Mouse (Mus musculus): ENCODE results near the gene Psmc5. TPM values are rescaled to one million over a fixed set of nuclear protein-coding genes. Genes with fewer than 3 reads are reported as not detected.
"Not testable (repeated sequence)": the region's sequence is repeated elsewhere in the genome, so short reads cannot be mapped to it uniquely, and the experiment has no call there.

Gene Psmc5
- total RNA-seq (2021): 100 to 1,000 TPM; 127 to 134 TPM

DNA sequence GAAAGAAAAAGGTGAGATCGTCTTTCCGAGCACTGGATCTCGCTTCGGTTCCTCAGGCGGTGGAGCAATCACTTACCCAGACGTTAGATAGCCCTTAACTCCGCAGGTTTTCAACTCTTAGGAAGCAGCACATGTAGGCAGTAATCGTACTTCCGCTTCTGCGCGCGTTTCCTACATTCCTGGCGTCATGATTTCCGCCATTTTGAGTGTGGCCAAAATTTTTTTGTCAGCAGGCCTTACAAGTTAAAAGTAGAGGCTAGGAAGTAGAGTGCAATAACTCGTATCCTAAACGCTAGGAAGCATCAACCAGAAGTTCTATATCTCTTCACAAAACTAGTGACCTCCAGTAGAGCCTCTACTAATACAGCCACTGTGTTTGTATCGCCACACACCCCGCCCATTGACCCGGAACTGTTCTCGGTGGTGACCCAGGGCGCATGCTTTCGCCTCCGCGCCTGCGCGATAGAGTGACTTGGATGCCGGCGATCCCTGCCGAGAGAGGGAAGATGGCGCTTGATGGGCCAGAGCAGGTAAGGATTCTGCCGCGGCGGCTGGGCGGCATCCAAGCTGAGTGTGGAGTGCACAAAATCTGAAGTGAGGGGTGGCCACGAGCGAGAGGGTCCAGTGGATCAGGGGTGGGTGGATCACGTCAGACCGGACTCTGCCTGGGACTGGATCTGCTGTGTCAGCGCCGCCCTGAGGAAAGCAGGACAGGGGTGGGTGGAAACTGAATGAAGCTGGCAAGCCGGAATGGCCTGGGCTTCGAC lies at the start of gene Psmc5, which contains the start of gene Ftsj3:
Gene Psmc5, plus strand, starts transcription at position 470 of the 767 bp plus-strand sequence.
Gene Ftsj3, minus strand, starts transcription at position 395 of the 767 bp plus-strand sequence.
- peak; percentile 97 to 99 for DNase-seq (ENCODE audit: extremely low spot score in 1 of 2, low spot score in 2 of 2)
- intact Hi-C loops (cut with DNase I): no loop called here

DNA sequence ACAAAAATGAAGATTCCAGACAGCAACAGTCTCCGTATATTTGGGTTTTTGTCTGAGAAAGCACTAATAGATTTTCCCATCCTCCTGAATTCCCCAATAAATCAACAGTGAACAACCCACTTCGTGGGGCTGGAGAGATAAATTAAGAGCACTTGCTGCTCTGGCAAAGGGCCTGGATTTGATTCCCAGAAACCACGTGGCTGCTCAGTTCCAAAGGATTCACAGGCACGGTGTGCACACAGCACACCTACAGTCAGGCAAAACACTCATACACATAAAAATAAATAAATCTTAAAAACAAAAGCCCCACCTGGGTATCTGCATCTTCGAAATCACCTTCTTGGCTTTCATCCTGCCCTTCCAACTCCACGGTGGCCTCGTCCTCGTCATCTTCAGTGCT lies 43.2 kb upstream of the Psmc5 start:
- intact Hi-C loops (cut with DNase I): no loop called here
- no peak for DNase-seq (ENCODE audit: extremely low spot score in 1 of 2, low spot score in 2 of 2)

DNA sequence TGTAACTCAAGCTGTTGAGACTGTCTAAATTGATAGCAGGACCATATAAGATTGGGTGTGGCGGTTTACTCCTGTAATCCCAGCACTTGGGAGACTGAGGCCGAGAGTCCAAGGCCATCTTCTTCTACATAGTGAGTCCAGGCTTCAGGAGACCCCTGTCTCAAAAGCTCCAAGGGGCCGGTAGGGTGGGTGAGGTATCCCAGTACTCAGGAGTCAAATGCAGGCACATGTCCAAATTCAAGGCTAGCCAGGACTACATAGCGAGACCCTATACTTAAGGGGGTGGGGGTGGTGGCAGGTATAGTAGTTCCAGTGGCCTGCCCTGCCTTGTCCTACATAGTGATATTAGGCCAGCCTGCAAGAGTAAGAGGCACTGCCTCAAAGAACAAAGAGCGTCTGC lies 41.1 kb upstream of the Psmc5 start:
- intact Hi-C loops (cut with DNase I): no loop called here
- DNase-seq (ENCODE audit: extremely low spot score in 1 of 2, low spot score in 2 of 2): peak in 1 of 2 experiments; percentile 24

DNA sequence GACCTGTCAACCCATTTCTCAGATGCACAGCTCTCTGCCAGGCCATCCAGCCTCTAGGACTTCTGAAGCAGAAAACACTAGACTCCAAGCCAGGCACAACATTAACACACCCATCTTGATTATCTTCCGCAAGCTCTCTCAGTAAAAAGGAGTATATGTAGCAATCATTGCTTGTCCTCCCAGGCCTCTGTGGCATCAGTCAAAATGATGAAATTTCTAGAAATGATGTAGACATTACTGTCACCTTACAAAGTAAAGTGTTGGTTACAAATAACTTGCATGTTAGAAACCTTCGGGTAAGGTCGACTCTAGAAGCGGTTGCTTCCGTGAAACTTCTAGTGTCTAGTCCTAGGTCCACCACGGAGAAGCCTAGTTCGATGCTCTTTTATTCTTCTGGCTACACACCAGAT lies 40.5 kb upstream of the Psmc5 start:
- intact Hi-C loops (cut with DNase I): no loop called here
- no peak for DNase-seq (ENCODE audit: extremely low spot score in 1 of 2, low spot score in 2 of 2)

DNA sequence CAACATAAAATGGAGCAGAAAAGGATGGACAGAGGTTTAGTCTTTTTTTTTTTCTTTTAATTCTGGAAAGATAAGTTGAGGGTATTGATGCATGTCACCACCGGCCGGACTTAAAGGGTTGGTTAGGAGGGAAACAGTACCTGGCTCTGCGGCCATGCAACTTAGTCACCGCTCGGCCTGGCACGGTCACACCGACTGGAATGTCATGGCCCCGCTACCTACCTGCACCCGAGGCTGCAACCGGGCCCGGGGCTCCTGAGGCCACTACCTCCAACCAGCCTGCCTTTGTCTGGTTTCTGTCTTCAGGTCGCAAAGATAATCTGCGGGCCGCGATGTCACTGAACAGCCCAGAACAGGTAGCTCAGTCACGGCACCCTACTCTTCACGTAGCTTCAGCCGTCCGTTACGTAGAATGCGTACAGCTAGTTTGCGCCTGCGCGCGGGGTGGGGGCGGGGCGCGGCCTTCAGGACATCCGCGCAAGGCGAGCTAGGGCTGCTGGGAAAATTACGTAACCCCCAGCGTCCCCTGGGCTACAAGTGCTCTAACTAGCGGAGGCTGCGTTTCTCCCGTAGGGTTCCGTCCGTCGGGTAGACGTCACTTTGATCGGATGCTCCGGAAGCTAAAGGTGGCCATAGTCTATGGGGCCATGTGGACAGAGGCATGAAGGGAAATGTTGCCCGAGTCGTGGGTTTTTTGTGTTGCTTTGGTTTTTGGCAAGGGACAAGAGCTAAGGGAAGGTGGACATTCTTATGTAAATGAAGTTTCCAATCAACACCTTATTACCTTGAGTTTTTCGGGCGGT lies 39.8 kb upstream of the Psmc5 start, which contains the start of gene Ccdc47:
Gene Ccdc47, minus strand, starts transcription at position 418 of the 803 bp plus-strand sequence.
- intact Hi-C loops (cut with DNase I): no loop called here

DNA sequence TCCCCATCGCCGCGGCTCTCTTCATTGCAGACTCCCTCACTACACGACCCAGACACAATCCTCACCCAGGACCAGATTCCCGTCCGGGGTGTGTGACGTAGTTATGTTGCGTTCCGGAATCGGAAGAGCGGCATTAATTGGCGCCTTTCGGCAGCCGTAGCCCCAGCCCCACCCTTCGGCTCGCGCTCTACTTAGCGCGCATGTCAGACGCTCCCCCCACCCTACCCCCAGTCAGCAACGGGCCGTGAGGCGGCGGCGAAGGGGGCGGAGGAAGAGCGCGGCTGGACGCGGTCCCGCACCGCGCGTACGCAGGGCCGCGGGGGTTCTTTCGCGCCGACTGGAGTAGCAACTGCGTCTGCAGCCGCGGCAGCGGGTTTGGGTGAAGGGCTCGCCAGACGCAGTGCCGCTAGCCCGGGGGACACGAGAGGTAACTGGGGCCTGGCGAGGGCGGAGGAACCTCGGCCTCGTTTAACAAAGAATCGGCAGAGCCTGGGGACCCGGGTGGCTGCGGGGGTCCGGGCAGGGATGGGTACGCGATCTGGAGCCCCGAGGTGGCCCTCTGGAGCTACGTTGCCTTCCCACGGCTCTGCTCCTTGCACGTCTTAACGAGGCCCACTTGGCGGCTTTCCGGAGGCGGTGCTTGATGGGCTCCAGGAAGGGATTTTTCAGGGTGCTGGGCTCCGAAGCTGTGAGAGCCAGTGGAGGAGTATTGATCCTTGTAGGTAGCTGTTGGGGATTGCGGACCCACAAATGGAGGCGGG lies 39.0 kb upstream of the Psmc5 start, which contains the start of gene Ddx42:
Gene Ddx42, plus strand, starts transcription at position 197 of the 761 bp plus-strand sequence.
- DNase-seq (ENCODE audit: extremely low spot score in 1 of 2, low spot score in 2 of 2): peak; percentile 90 to 96
- intact Hi-C loops (cut with DNase I): no loop called here

More for the DNA sequence above, 39.8 kb upstream of the Psmc5 start, which contains the start of gene Ccdc47:
- DNase-seq (ENCODE audit: extremely low spot score in 1 of 2, low spot score in 2 of 2): peak; percentile 97 to 98

DNA sequence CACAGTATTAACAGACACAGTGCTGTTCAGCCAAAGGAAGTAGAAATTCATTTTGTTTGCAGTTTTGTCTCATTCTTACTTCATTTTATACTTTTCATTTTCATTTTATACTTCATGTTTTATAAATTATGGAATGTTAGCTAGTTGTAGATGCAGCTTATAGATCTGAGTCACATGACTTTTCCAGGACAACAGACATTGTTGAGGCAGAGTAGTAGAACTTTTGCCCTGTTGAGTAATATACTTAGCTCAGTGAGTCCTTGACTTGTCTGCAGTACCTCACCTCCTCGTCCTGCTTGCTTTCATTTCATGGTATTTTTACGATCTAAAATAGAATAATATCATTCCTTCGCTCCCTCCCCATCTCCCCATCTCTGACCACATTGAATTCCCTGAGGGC lies 35.4 kb upstream of the Psmc5 start:
- DNase-seq (ENCODE audit: extremely low spot score in 1 of 2, low spot score in 2 of 2): no peak
- intact Hi-C loops (cut with DNase I): no loop called here

DNA sequence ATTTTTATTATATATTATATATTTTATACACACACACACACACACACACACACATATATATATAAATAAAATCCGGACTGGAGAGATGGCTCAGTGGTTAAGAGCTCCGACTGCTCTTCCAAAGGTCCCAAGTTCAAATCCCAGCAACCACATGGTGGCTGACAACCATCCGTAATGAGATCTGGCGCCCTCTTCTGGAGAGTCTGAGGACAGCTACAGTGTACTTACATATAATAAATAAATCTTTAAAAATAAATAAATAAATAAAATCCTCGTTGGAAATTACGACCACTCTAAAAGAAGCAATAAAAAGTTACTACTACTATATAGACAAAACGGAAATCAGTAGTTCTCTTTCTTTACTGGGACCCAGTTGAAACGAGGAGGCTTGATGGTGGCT lies 22.0 kb upstream of the Psmc5 start:
- intact Hi-C loops (cut with DNase I); DNase-seq (ENCODE audit: extremely low spot score in 1 of 2, low spot score in 2 of 2): not testable (repeated sequence)

DNA sequence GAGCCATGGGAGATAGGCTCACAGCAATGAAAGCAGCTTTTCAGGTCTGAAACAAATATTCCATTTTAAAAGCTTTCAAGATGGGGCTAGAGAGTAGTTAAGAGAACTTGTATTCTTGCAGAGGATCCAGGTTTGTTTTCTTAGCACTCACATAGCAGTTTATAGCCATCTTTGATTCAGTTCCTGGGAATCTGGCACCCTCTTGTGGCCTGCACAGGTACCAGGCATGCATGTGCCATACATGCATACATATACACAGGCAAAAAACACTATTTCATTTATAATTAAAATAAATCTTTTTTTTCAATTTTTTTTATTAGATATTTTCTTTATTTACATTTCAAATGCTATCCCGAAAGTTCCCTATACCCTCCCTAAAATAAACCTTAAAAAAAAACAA lies 9.1 kb upstream of the Psmc5 start:
- intact Hi-C loops (cut with DNase I): no loop called here
- DNase-seq (ENCODE audit: extremely low spot score in 1 of 2, low spot score in 2 of 2): no peak

DNA sequence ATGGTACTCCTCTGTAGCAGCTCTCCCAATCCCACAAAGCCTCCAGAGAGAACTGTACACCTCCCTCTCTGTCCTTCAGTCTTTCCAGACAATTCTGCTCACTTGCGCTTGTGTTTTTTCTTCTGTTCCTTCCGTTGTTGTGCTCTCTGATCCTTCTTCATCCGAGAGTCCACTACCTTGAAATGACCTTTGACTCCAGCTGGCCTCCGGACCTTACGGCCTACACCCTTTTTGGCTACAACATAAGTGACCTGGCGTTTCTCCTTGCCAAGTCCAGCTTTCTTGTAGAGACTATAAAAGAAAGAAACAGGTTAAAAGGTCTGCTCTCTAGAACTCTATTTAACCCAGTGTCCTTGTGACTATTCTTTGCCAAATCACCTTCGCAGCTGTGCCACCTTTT lies 6.6 kb upstream of the Psmc5 start:
- no peak for DNase-seq (ENCODE audit: extremely low spot score in 1 of 2, low spot score in 2 of 2)
- intact Hi-C loops (cut with DNase I): no loop called here

DNA sequence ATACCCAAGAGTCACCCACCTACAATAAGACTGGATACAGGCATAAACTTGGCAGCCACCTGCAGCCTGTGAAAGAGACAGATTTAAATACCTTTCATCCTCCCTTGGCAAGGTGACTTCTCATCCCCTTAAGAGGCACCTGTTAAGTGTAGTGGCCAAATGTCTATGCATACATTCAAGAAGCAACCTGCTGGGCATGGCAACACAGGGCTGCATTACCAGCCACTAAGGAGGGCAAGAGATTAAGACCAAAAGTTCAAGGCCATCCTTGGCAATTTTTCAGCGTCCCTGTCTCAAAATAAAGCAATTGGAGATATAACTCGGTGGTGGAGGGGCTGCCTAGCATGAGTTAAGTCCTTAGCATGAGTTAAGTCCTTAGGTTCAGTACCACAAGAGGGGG lies 1.2 kb upstream of the Psmc5 start:
- DNase-seq (ENCODE audit: extremely low spot score in 1 of 2, low spot score in 2 of 2): no peak
- intact Hi-C loops (cut with DNase I): no loop called here

DNA sequence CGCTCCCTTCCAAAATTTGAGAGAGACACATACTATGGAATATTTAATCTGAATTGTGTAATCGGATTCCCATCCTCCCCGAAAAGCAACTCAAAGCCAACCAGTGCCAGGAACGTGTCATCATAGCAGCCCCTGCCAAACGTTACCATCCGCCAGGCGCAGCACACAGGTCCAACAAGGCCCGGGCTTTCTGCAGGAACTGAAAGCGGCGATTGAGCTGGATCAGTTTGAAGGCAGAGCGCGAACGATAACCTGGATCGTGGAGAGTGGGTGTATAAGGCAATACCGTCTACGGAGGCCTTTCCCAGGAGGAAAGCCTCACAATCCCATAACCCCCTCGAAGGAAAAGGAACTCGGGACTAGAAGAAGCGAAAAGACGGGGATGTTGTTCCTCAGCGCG lies 780 bp upstream of the Psmc5 start:
- DNase-seq (ENCODE audit: extremely low spot score in 1 of 2, low spot score in 2 of 2): peak in 1 of 2 experiments; percentile 36
- intact Hi-C loops (cut with DNase I): no loop called here

DNA sequence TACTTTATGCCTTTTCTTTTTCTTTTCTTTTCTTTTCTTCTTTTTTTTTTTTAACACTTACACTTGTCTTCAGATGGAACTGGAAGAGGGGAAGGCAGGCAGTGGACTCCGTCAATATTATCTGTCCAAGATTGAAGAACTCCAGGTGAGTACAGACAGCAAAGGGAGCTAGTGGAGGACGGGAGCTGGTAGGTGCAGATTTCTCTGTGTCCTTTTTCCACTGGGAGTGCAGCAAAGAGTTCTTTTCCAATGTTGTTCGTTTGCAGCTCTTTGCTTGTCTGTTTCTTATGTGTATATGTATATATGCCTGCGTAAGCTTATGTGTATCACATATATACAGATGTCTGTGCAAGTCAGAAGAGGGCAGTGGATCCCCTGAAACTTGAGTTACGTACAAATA lies 821 bp downstream of the Psmc5 start:
- intact Hi-C loops (cut with DNase I): no loop called here
- peak in 1 of 2 experiments; percentile 33 for DNase-seq (ENCODE audit: extremely low spot score in 1 of 2, low spot score in 2 of 2)

DNA sequence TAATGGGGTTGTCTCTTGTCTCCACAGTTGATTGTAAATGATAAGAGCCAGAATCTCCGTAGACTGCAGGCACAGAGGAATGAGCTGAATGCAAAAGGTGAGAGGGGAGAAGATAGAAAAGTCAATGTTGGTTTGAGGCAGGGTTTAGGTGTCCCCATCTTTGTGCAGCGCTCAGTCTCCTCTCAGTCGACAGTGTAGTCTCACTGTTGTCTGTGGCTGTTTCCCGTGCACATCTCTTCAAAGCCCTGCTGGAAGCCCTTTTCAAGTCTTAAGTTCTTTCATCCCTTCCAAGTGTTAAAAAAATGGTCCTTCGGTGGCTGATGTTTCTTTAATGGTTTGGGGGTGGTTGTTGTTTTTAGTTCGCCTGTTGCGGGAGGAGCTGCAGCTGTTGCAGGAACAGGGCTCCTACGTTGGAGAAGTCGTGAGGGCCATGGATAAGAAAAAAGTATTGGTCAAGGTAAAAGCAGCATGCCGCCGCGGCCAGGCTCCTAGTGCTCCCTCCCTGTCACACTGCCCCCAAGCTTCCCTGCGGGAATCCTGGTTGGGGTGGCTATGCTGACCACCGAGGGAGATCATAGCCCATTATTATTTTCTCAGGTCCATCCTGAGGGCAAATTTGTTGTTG lies 5.0 kb downstream of the Psmc5 start:
- intact Hi-C loops (cut with DNase I): no loop called here

DNA sequence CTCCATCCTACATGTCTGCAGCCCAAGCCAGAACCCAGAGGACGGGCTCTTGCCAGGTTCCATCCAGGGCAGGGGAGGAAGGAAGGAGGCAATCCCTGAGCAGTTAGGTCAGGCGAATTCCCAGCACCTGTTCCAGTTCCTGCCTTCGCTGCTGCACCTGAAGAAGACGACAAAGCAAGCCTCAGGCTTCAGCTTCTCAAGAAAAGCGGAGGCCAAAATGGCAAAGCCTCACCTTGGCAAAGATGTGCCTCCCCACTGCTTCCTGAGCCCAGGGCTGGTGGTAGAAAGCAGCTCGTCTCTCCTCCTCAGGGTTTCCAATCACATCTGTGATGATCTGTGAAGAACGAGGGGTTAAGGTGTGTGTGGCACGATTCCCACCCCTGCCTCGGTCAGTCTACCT lies 8.0 kb downstream of the Psmc5 start:
- no peak for DNase-seq (ENCODE audit: extremely low spot score in 1 of 2, low spot score in 2 of 2)
- intact Hi-C loops (cut with DNase I): no loop called here

More for the DNA sequence above, 5.0 kb downstream of the Psmc5 start:
- DNase-seq (ENCODE audit: extremely low spot score in 1 of 2, low spot score in 2 of 2): no peak

DNA sequence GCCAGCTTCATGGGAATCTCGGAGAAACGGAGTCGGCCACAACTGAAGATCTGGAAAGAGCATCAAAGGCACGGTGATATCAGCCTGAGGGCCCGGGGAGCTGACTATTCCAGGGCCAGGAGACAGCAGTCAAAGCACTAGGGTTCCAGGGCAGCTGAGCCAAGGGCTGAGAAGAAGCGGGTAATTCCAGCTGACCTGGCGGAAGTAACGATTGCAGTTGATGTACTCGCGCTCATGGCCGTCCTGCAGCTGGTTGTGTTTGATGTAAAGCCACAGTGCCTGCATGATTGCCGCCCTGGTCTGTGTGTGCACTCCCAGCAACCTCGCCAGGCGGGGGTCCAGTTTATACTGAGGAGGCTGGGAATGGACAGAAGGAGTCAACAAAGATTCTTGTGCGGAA lies 9.0 kb downstream of the Psmc5 start:
- intact Hi-C loops (cut with DNase I): no loop called here
- peak in 1 of 2 experiments; percentile 29 for DNase-seq (ENCODE audit: extremely low spot score in 1 of 2, low spot score in 2 of 2)

DNA sequence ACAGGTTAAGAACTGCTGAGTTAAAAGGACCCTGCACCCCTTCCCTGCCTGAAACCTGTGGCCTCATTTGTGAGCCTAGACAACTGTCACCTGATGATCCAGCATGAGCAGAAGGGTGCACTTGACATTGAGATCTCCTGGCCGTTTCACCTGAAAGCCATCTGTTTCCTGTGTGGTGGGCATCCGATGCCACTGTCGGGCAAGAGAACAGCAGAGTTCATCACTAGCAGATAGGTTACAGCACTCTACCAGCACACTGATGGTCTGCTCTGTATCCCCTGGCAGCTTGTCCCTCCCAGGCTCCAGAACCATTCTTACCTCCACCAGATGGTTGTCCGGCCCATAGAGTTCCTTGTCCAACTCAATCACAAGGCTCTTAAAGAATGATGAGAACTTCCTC lies 9.6 kb downstream of the Psmc5 start:
- DNase-seq (ENCODE audit: extremely low spot score in 1 of 2, low spot score in 2 of 2): no peak

DNA sequence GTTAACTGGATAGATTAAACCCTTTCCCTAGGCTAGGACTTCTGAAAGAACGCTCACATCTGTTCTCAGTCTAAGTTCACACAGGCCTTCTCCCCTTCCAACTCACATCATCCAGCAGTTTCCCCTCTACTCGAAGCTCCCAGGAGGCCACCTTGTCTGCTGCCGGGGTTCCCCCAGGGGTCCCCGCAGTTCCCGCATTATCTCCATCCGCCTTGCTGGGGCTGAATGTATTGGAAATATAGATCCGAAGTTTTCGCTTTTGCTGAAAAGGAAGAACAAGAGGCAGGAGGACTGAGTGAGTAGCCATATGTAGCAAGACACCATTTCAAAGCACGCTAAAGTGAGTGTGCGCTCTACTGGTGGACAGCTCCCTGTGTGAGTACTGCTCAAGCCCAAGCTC lies 10.5 kb downstream of the Psmc5 start:
- intact Hi-C loops (cut with DNase I): no loop called here
- no peak for DNase-seq (ENCODE audit: extremely low spot score in 1 of 2, low spot score in 2 of 2)

More for the DNA sequence above, 9.6 kb downstream of the Psmc5 start:
- intact Hi-C loops (cut with DNase I): no loop called here

Measured in left cerebral cortex, postnatal 10 days (tissue).